Mouse (Mus musculus) midbrain, embryonic 12.5 days (tissue): ENCODE measurements around the gene Pradc1. TPM values are rescaled to one million over a fixed set of nuclear protein-coding genes. Genes with fewer than 3 reads are reported as not detected.

Source experiments
- ATAC-seq: fragments of 200-750 bp; cut with Nextera tagmentation; 2 replicates; pipeline ENCODE4 v1.8.0; 2017; ENCODE audit warnings: low read depth, moderate TSS enrichment, moderate library complexity; ENCODE audit not compliant: low FRiP score
- H3K27ac ChIP-seq: fragments of 300-500 bp; sonication (generic); replicated peaks from 2 replicates; pipeline ENCODE4 v1.5.1; 2016; ENCODE audit warnings: mild to moderate bottlenecking
- H3K27me3 ChIP-seq: fragments of 300-500 bp; sonication (generic); 2 replicates; pipeline ENCODE4 v1.6.1; 2016; ENCODE audit warnings: mild to moderate bottlenecking
- H3K36me3 ChIP-seq: fragments of 300-500 bp; sonication (generic); 2 replicates; pipeline ENCODE4 v1.6.1; 2016
- H3K4me1 ChIP-seq: fragments of 300-500 bp; sonication (generic); 2 replicates; pipeline ENCODE4 v1.6.1; 2016
- H3K4me2 ChIP-seq: fragments of 300-500 bp; sonication (generic); replicated peaks from 2 replicates; pipeline ENCODE4 v1.6.1; 2016; ENCODE audit warnings: mild to moderate bottlenecking, moderate library complexity
- H3K4me3 ChIP-seq: fragments of 300-500 bp; sonication (generic); 2 replicates; pipeline ENCODE4 v1.5.1; 2016; ENCODE audit warnings: mild to moderate bottlenecking
- H3K9ac ChIP-seq: fragments of 300-500 bp; sonication (generic); replicated peaks from 2 replicates; pipeline ENCODE4 v1.6.1; 2016; ENCODE audit warnings: mild to moderate bottlenecking, moderate library complexity
- H3K9me3 ChIP-seq: fragments of 300-500 bp; sonication (generic); 2 replicates; pipeline ENCODE4 v1.6.1; 2016; ENCODE audit warnings: mild to moderate bottlenecking
- WGBS: fragments of 180-500 bp; shearing (Covaris S2); methylation state at CpG from one replicate; pipeline ENCODE4 v1.1.7; 2016; 5-methylcytosine and 5-hydroxymethylcytosine counted together
- polyA plus RNA-seq: library from polyadenylated mRNA; unstranded; fragments of >200 nt; fragmentation: Nextera tagmentation; extraction: Ambion mirVana; gene quantifications from 2 replicates; pipeline ENCODE4 v1.2.1, GENCODE M21; 2016

Pradc1 gene
- polyA plus RNA-seq, 1 experiment from 2014 or later, result 29.4 TPM

DNA sequence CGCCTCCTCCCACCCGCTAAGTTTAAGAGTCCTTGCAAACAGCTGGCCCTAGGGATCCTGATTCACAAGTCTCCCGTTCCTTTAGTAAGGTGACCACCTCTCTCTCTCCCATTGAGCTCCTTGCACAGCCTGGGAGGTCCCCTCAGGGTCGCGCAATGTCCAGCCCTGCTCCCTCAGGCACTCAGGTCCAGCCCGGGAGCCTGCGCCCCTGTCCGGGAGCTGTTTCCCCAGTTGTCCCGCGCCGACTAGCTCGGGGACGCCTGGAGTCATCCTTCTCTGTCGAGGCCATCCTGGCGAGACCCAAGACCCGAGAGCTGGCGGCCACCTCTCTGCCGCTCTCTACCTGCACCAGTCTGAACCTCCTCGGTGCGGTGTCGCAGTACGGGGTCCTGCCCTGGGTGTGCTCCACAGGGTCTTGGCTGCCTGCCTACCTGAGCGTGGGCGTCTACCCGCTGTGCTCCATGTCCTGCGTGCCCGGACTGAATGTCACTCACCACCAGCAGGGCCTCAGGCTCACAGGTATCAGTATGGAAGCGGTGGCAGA, 27.9 kb downstream of the Pradc1 start, which contains the start of gene Noto:
TSS of gene Noto (plus strand) at position 51 of the 544 bp plus-strand sequence.
- Histone ChIP-seq H3K27me3 (peaks cover 21% of the 10 kb centered on the region), H3K36me3 (no peaks in the 10 kb centered on the region), H3K9me3 (no peaks in the 10 kb centered on the region), H3K4me2 (0 out of 2 replicates have a peak within 1 kb of the TSS, but pooled peaks have one; percentile 7), H3K4me1 (peaks cover 8% of the 10 kb centered on the region; the same call in 1 of the 2 replicates), H3K9ac (no peak within 1 kb of the TSS), H3K4me3 (no peak within 1 kb of the TSS), H3K27ac (no peak within 1 kb of the TSS)
- ATAC-seq, result no peak
- WGBS, result 15% methylated on average over 28 of the region's 28 CpGs

DNA sequence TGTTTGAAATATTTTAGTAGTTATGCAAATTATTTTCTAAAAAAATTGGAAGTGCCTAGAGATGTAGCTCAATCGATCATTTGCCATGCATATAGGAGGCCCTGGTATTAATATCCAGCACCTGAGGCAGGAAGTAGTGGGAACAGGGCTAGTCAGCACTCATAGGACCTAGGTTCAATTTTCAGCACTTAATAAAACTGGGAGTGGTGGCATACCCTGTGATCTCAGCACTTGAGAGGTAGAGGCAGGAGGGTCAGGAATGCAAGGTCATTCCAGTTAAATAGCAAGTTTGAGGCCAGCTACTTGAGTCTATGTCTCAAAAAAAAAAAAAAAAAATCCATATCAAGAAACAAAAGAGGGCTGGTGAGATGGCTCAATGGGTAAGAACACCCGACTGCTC, 32.6 kb downstream of the Pradc1 start:
- no peak overlapping the region for H3K4me2 ChIP-seq
- H3K4me3 ChIP-seq, result no peak overlapping the region
- no peaks in the 10 kb centered on the region for H3K9me3 ChIP-seq
- no peak overlapping the region for H3K27ac ChIP-seq
- H3K36me3 ChIP-seq, result no peaks in the 10 kb centered on the region
- ATAC-seq, result no peak
- H3K27me3 ChIP-seq, result peaks cover 15% of the 10 kb centered on the region
- 90% methylated on average over 2 of the region's 2 CpGs for WGBS
- H3K4me1 ChIP-seq, result peaks cover 7% of the 10 kb centered on the region; the same call in 1 of the 2 replicates
- no peak overlapping the region for H3K9ac ChIP-seq

DNA sequence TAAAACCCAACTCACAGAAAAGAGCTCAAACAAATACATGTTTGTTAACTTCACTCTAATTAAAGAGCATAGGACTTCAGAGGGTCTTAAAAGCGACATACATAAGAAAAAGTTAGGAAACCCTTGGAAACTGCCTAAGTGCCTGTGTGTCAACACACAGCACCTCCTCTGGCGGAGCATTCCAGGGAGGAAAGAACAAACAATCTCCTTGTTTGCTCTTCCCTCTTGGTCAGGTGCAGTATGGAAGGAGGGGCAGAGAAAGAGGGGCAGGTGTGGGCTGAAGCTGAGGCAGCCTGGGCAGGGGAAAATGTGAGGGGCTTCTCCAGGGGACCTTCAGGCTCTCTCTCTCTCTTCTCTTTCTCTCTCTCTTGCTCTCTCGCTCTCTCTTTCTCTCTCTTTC, 35.9 kb downstream of the Pradc1 start:
- H3K4me3 ChIP-seq, result no peak overlapping the region
- 64% methylated on average over 3 of the region's 3 CpGs for WGBS

DNA sequence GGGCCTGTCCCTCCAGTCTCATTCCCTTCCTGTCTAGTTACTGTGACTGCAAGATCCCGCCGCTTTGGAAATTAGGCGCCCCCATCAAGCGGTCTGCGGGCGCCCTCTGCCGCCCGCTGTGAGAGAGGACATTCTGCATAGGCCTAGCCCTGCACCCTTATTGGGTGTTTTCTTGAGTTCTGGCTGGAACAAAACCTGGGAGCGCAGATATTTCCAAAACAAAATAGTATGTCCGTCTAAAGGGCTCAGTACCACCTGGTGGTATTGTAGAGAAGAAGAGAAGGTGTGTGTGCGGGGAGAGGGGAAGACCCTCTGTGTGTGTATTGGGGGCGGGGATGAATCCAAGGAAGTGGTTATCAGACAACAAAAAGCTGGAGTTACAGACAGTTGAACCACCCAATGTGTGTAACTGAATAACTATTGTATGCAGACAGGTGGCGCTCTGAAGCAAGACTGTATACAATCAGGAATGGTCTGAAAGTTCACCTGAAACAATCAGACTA, 40.9 kb downstream of the Pradc1 start:
- peaks cover 41% of the 10 kb centered on the region for H3K27me3 ChIP-seq
- no peak overlapping the region for H3K9ac ChIP-seq
- 9% methylated on average over 13 of the region's 13 CpGs for WGBS
- no peak overlapping the region for H3K4me3 ChIP-seq
- H3K36me3 ChIP-seq, result no peaks in the 10 kb centered on the region
- peaks cover 16% of the 10 kb centered on the region for H3K4me1 ChIP-seq
- no peaks in the 10 kb centered on the region for H3K9me3 ChIP-seq
- no peak overlapping the region for H3K27ac ChIP-seq
- H3K4me2 ChIP-seq, result no peak overlapping the region
- ATAC-seq, result peak; percentile 81

More for the DNA sequence above, 35.9 kb downstream of the Pradc1 start:
- Histone ChIP-seq H3K4me2 (no peak overlapping the region), H3K36me3 (no peaks in the 10 kb centered on the region), H3K4me1 (no peaks in the 10 kb centered on the region), H3K9ac (no peak overlapping the region), H3K27me3 (no peaks in the 10 kb centered on the region), H3K9me3 (no peaks in the 10 kb centered on the region), H3K27ac (no peak overlapping the region)
- no peak for ATAC-seq

DNA sequence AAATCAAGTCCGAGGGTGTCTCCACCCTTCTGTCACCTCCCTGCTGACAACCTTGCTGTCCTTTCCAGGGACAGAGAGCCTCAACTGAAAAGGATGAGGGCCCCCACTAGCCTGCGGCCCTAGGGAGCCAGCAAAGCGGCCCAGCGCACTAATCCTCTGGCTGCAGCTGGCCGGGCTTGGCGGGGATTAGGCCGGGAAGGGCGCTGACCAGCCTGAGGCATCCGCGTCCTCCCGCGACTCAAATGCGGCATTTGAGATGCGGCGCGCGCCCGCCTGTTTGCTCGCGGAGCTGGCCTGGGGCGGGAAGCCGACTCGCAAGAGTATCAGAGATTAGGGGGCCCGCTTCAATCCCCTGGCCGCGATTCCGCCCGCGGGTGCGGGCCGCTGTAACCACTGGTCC, 42.8 kb downstream of the Pradc1 start:
- peak; percentile 73 for ATAC-seq
- Histone ChIP-seq H3K27ac (no peak overlapping the region), H3K27me3 (peaks cover 41% of the 10 kb centered on the region), H3K36me3 (no peaks in the 10 kb centered on the region), H3K4me3 (peak overlapping the region; percentile 35), H3K4me2 (peak overlapping the region; percentile 59), H3K9me3 (no peaks in the 10 kb centered on the region), H3K4me1 (peaks cover 16% of the 10 kb centered on the region), H3K9ac (peak overlapping the region; percentile 8; the same call in 1 of the 2 replicates)
- 1% methylated on average over 31 of the region's 31 CpGs for WGBS

DNA sequence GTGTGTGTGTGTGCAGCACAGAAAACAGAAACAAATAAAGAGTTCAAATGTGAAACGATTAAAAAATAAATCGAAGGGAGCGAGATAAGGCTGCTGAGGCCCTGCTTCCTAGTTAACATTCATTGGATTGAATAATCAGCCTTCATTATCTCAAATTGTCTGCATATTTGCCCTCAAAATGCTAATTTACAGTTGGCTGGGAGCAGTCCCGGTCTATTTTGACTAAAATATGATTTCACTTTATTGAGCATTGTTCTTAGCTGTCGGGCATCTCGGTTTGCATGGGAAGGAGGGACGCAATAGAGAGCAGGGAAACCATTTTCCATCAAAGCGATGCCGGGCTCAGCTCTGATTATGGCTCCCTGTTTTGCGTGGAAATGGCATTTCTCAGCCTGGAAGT, 48.7 kb downstream of the Pradc1 start:
- H3K4me1 ChIP-seq, result peaks cover 5% of the 10 kb centered on the region
- peak overlapping the region; percentile 54 for H3K27ac ChIP-seq
- no peak overlapping the region for H3K9ac ChIP-seq
- 75% methylated on average over 10 of the region's 10 CpGs for WGBS
- peaks cover 15% of the 10 kb centered on the region for H3K27me3 ChIP-seq
- H3K4me3 ChIP-seq, result no peak overlapping the region
- H3K9me3 ChIP-seq, result no peaks in the 10 kb centered on the region
- no peaks in the 10 kb centered on the region for H3K36me3 ChIP-seq
- ATAC-seq, result no peak
- no peak overlapping the region for H3K4me2 ChIP-seq

DNA sequence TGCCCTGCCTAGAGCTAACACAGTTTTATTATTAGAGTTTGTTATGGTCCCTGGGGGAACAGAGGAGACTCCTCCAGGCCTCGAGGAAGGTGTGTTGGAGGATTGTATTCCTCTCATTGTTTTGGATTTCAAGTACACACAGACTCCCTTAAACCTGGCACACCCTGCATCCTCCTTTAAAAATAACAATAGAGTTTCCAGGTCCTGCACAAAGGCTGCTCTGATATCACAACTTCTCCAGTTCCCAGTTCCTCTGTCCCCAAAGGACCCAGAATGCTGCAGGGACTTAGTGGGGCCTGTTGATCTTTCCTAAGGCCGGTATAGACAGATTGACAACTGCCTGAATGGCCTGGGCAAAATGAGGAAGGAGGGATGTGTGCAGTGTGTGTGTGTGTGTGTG, 49.2 kb downstream of the Pradc1 start:
- Histone ChIP-seq H3K27me3 (peaks cover 10% of the 10 kb centered on the region), H3K4me3 (no peak overlapping the region), H3K36me3 (no peaks in the 10 kb centered on the region), H3K9me3 (no peaks in the 10 kb centered on the region), H3K9ac (no peak overlapping the region), H3K4me2 (no peak overlapping the region), H3K27ac (peak overlapping the region; percentile 54), H3K4me1 (peaks cover 5% of the 10 kb centered on the region)
- ATAC-seq, result no peak
- 43% methylated on average over 2 of the region's 2 CpGs for WGBS

DNA sequence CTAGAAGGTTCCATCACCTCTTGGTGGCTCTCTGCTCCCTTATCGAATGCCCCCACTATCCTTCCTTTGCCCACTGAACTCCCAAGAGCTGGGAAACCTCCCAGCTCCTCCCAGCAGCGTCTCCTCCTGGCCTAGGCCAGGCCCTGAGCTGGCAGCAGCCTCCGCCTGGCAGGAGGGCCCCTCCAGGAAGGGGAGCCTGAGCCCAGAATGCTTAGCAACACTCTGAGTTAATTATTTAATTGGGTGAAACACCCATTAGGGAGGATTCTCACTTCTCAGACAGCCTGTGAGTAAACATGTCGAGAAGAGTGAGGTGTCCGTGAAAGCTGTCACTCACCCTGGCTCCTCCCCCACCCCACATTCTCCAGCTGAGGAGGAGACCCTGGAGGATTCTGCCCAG, 52.1 kb downstream of the Pradc1 start:
- H3K27ac ChIP-seq, result no peak overlapping the region
- no peak for ATAC-seq

DNA sequence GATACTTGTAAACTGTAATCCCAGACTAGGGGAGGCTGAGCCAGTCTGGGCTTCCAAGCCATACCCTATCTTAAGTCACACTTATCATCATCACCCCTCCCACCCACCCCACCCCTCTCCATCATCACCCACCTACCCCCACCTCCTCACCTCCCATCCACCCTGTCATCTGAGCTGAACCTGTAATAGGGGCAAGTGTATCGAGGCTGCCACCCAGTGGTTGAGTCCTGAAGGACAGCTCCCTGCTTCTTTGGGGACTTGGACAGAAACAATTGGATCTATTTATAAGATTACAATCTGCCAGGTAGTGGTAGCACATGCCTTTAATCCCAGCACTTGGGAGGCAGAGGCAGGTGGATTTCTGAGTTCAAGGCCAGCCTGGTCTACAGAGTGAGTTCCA, 54.6 kb downstream of the Pradc1 start:
- Histone ChIP-seq H3K4me3 (no peak overlapping the region), H3K9ac (no peak overlapping the region), H3K27ac (no peak overlapping the region), H3K4me2 (no peak overlapping the region), H3K36me3 (no peaks in the 10 kb centered on the region), H3K9me3 (no peaks in the 10 kb centered on the region), H3K27me3 (no peaks in the 10 kb centered on the region), H3K4me1 (no peaks in the 10 kb centered on the region; the same call in 1 of the 2 replicates)
- 15% methylated on average over 1 of the region's 1 CpGs for WGBS
- no peak for ATAC-seq

More for the DNA sequence above, 52.1 kb downstream of the Pradc1 start:
- H3K4me3 ChIP-seq, result no peak overlapping the region
- H3K27me3 ChIP-seq, result no peaks in the 10 kb centered on the region
- no peak overlapping the region for H3K9ac ChIP-seq
- no peaks in the 10 kb centered on the region for H3K36me3 ChIP-seq
- H3K4me2 ChIP-seq, result no peak overlapping the region
- H3K9me3 ChIP-seq, result no peaks in the 10 kb centered on the region
- H3K4me1 ChIP-seq, result peaks cover 5% of the 10 kb centered on the region
- WGBS, result 39% methylated on average over 5 of the region's 5 CpGs

Other genes with a start within 250 kb of the Pradc1 start
- 8.2 and 9.5 TPM in 2 replicates for gene Sfxn5, start 118.5 kb downstream of the Pradc1 start, polyA plus RNA-seq
- 9.7 and 10.1 TPM in 2 replicates for gene Rab11fip5, start 77.3 kb downstream of the Pradc1 start, polyA plus RNA-seq
- gene Noto, start 28.1 kb downstream of the Pradc1 start, polyA plus RNA-seq, result not detected in 2 replicates
- 51.4 and 54.8 TPM in 2 replicates for gene Smyd5, start 20.0 kb downstream of the Pradc1 start, polyA plus RNA-seq
- 574 and 582 TPM in 2 replicates for gene Cct7, start 456 bp downstream of the Pradc1 start, polyA plus RNA-seq
- 2.4 and 3.1 TPM in 2 replicates for gene Fbxo41, start 51.0 kb upstream of the Pradc1 start, polyA plus RNA-seq
- gene Egr4, start 61.6 kb upstream of the Pradc1 start, polyA plus RNA-seq, result not detected in 2 replicates
- gene Alms1, start 135.6 kb upstream of the Pradc1 start, polyA plus RNA-seq, result 10.3 and 11.4 TPM in 2 replicates